Mouse (Mus musculus): ENCODE results near the gene Zfp219.

The Zfp219 gene

DNA sequence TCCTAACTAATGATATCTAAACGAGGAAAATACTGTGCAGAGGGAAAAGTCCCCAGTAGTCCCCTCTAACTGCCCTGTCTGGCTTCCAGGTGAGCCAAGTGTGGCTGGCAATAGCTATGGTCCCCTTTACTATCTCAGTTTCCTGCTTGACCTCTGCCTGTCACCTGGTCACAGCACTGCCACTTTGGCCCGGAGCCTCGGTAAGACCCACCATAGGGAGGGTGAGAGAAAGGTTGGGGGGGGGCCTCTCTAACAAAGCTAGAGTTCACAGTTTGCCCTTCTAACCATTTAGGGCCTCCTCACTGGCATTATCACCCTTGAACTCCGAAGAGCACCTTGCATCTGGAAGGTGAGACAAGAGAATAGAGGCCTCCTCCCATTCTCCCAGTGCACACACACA is 2.9 kb downstream of the Zfp219 start:
- DNase-seq: no peak

DNA sequence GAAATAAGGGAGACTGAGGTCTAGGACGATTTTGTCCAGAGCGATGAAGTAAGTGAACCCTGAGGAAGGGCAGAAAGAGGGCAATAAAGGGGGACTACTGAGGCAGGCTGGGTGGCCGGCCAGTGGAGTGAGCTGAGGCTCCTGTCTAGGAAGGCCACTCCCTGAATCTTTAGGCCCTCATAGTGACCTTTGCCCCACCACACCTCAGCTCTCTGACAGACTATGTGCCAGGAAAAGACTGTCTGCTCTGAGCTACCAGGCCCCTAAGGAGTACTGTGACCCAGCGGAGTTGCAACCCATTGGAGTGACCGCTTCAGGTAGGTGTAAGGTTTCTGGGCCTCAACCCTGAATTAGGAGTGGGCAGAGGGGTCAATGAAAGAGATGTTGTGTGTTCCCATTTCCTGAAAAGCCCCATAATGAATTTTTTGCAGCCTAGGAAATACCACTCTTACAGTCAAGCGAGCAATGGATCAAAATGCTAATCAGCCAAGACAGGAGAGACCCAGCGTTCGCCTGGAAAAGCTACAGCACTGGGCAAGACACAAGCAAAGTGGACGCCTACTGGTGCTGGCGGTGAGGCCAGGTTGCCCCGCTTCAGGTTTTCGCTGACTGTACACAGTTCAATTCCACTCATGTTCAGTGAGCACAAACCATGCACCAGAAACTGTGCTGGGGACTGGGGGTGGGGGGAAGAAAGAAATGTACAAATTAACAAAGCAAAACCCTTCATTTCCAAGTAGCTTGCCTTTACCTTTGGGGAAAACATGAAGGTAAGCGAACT is 3.7 kb downstream of the Zfp219 start:
- no peak for DNase-seq

DNA sequence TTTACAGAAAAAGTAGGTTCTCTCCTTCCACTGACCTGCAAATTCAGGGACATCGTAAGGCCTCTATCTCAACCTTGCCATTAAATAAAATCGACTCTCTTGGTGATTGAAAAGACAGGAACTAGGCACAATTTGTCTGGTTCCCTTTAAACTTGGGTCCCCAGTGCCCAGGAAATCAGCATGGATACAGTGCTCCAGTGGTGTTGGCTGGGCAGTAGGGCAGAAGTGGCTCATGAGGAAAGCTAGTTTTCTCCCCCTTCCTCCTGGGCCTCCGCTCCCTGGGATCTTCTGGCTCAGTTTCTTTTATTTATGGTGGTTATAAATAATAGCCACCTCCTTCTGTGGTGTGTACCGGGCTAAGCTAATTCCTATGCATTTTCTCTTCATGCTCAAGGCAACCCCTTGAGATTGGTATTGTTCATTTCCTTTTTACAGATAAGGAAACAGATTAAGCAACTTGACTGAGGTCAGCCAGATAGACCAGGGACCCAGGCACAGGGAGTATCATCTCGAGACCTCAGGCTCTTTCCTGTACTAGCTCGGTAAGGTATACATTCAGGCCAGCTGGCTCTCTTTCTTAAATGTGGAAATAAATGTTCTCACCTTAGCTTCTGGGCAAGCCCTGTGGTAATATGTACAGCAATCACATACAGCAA is 5.0 kb downstream of the Zfp219 start, which contains the start of gene Tmem253:
Gene Tmem253 (plus strand): TSS at position 214 of the 656 bp plus-strand sequence.
- no peak for DNase-seq

DNA sequence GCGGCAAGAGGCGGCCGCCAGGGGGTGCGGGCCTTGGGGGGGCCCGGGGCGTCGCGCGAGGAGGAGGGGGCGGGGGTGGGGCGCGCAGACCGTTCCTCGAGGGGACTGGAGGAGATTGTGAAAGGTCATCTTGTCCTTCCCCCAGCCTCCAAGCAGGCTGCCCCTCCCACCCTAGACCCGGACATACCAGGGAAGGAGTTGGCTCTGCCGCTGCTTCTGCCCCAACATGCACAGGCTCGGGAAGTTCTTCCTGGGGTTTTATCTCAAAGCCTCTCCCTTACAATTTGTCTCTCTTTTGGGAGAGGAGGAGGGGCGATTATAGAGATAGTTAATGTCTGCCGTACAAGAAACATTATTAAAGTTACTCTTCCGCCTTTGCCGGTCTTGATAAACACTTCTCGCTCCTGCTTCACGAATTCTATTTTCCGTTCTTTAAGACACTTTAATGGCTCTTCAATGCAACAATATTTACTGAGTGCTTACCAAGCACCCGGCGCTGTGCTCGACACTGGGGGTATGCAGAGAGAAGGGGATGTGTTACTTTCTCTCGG is 5.7 kb downstream of the Zfp219 start:
- DNase-seq: peak; percentile 85

DNA sequence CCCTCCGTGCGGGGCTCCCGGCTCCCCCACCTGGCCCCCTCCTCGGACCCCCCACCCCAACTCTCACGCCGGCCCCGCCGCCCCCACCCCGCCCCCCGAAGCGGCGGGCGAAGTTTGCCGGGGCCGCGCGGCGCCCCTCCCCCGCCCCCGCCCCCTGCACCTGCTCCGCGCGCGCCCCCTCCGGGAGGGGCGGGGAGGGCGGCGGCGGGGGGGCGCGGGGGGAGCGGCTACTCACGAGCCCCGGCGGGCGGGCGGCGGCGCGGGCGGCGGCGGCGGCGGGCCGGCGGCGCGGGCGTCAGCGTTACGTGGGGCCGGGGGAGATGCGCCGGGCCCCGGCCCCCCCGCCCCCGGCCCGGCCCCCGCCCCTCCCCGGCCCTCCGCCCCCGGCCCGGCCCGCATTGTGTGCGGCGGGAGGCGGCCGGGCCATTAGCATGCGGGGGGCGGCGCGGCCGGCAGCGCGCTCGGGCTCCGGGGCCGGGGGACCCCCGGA is 6.2 kb downstream of the Zfp219 start:
- DNase-seq: no peak

DNA sequence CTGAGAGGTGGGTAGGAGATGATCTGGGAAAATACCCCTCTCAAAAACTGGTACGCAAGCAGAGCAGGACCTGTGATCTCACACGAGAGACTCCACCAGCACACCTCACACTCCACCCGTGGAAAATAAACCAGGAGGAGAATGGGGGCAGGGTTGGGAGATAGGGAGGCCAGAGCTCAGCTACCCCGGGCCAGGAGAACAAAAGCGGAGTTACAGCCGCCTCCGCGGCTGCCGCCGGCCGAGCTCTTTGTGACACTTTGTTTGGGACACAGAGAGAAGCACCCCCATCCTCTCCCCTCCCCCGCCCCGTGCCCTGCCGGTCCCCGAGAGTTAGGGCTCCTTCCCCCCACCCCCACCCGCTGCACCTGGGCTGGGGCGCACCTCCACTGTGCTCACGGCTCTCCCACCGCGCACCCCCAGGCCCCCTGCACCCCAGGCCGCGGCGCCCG is 6.7 kb downstream of the Zfp219 start:
- peak; percentile 71 for DNase-seq

DNA sequence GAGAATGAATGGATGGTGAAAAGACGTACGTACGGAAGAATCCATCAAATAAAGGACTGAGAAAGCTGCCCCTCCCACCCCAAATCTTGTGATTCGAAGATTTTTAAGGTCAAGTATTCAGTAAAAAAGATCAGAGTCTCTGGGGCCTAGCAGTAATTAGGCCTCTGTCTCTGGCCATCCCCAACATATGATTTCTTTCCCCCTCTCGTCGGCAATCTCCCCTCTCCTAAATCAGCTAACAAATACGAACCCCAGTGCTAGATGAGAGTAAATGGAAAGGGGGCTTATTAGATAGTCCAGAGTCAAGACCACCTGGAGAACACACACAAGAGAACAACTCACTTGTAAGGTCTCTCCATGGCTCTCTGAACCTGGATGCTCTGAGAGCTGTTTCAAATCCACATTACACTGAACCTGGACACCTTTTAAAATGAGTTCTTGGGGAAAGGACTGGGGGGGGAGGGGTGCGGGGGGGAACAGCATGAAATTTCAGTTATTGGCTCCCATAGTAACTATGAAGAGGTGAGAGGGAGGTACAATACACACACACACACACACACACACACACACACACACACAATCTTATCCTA is 7.4 kb downstream of the Zfp219 start:
- no peak for DNase-seq

DNA sequence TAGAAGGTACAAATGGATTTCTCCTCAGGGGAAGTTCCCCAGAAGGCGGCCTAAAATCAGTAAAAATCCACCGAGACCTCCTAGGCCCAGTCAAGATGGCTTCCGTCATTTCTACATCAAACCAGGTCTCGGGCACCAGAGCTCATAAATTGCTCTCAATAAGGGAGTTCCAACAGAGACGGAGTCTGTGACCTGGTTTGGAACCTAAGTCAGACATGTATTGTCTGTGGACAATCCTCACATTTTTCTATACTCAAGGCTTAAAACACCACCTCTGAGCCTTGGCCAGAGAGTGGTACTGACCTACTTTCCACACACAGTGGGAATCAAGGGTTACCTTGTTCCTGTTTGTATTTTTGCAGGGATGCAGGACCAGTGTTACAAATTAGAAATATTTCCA is 8.0 kb downstream of the Zfp219 start:
- peak; percentile 41 for DNase-seq

DNA sequence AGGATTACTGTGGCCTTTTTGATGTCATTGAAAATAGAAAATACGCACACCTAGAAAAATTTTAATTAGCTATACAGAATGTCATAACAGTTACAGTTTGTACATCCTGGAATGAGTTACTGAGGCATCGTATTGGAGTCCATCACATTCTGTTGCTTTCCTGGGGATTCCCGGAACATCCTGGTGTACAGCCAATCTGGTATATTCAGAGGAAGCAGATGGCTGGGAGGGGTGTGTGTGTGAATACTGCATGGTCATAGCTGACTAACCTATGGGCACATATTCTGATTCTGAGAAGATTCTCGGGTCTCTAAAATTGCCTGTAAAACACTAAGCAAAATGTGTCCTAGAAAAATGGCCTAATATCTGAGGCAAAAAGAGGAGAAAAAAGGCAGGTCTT is 8.4 kb downstream of the Zfp219 start:
- DNase-seq: peak; percentile 38

DNA sequence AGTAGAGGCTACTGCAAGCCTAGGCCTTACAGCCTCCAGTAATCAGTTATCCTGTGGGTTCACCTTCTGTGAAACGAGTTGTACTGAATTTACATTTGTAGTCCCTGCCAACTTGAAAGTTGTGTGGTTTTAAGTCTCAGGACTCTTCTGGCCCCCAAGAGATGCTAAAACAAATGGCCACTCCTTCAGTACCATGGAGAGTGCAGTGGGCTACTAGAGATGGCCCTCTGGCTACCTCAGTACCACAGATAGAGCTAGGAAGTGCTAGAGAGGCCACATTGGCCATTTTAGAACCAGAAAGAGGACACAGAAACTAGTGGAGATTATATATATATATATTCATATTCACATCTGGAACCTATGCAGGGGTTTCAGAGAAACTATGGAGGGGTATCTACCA is 8.8 kb downstream of the Zfp219 start:
- DNase-seq: no peak

DNA sequence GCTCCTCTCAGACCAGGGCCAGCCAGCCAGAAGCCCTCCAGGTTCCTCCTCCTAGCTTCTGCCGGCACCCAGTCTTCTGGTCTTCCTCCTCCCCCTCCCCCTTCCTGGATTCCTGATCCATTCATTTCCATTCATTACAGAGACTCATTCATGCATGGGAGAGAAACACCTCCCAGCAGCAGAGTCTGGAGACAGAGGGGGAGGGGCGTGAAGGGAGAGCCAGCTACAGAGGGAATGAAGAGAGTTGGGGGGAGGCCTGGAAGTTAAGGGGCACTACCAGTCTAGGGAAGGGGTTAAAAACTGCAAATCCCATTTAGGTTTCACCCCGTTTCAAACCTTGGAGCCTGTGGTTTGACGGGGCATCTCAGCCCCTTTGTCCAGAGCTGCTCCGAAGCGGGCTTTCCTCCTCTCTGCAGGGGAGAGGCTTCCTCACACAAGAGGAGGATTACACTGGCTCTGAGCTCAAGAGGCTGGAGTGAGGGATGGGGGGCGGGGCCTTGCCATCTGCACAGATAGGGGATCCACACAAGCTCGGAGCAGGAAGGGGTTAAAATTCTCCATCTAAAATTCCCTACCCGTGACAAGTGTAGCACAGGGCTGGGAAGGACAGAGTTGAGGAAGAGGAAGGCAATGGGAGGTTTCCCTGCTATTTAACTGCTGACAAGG is 10.0 kb downstream of the Zfp219 start:
- DNase-seq: peak; percentile 97

DNA sequence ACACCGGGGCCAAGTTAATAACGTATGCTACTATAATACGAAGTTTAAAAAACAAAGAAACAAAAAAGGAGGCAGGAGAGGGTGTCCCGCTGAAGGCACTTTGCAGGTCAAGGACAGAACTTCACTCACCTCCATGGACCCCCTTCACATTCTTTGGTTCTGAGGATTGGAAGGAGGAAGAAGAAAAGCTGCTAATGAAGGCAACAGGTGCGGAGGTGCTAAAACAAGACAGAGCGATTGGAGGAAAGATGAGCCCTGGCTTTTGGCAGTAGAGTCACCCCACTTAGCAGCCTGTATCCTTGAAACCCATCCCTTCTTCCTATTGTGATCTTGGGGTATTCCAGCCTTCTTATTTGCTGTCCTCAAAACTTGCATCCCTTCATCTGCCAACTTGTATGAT is 10.7 kb downstream of the Zfp219 start:
- no peak for DNase-seq

DNA sequence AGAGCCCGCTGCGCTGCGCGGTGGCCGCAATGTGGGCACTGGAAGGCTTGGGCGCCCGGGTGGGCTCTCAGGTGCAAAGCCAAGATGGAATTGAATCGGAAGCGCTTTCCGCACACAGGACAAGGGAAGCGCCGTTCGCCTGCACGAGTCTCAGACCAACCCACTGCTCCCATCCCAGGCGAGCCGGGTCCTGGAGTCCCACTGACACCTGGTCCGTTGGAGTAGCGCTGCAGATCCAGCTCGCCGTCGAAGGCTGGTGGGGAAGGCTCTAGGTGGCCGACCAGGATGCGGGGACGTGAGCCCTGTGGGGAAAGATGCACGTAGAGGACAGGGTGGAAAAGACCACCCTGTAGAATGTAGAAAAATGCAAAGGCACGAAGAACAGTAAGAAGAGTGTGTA is 11.2 kb downstream of the Zfp219 start:
- no peak for DNase-seq

DNA sequence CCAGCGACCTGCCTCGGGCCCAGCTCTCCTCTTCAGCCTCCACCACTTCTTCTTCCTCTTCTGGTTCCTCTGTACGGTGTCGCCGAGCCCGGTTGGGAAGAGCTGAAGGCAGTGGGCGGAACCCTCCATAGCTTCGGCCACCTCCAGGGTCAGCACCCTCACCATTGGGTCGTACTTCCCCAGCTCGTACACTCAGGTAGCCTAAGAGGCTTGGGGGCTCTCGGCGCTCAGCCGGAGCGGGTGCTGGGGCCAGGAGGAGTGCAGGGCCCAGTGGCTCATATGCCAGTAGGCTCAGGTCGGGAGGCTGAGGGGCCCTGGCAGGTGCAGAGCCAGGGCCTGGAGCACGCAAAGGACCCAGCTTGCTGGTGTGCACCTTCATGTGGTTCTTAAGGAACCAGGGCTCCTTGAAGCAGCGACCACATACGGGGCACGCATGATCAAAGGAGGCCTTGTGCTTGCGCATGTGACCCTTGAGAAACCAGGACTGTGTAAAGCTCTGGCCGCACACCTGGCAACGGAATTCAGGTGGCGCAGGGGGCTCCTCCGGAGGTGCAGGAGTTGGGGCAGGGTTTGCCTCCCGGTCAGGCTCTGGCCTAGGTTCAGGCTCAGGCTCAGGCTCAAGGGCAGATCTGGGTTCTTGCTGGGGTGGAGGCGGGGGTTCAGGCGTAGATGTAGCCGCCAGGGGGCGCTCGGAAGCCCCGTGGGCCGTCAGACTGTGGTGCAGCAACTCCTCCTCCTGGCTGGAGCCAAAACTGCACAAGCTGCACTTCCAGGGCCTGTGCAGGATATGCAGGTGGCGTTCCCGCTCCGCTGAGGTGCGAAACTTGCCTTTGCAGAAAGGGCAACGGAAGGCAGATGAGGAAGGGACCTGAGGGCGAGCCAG is 12.0 kb downstream of the Zfp219 start:
- peak; percentile 92 for DNase-seq

DNA sequence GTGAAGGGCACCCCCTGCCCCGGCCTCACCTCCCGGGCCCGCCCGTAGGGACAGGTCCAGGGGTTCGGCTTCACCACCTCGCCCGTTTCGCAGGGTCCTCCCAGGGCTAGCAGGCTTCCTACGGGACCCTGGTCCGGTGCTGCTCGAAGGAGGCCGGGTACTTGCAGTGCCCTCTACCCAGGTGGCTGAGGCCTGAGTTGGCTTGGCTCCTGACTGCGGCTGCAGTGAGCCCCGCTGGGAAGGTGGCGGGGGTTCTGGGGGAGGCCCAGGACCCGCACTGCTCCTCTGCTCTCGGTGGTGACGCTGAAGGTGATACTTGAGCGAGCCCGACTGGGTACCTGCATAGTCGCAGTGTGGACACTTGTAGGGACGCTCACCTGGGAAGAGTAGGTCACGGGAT is 13.8 kb downstream of the Zfp219 start:
- DNase-seq: no peak

DNA sequence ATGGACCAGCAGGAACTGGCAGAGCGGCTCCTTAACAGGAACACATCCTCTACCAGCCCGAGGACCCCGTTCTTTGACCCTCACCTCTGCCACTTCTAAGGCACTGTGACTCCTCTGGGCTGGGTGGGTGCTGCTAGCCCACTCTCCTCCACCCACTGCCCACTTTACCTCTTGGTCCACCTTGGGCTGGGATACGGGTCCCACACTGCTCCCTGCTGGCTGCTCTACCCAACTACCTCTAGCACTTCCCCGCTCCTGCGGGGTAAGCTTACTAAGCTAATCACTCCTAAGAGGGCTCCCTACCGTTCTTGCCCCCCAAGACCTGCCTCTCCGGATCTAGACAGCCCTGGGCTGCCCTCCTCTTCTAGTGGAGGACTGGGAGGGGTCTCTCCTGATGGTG is 14.3 kb downstream of the Zfp219 start:
- no peak for DNase-seq

DNA sequence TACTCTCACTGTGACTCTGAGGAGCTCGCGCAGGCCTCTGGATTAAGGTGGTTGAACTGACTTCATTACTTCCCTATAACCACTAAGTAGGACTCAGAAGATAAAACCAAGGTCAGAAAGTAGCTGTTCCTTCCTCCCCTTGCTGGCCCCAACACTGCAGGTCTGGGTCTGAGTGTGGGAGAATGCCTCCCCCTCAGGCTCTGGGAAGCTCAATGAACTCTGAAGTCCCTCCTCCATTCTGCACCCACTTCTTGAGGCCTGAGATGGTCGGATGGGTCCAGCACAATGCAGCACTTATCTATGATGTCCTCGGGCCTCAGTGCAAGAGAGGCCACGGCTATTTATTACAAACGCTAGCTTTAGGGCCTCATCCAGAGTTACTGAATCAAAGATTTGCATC is 14.9 kb downstream of the Zfp219 start:
- no peak for DNase-seq

DNA sequence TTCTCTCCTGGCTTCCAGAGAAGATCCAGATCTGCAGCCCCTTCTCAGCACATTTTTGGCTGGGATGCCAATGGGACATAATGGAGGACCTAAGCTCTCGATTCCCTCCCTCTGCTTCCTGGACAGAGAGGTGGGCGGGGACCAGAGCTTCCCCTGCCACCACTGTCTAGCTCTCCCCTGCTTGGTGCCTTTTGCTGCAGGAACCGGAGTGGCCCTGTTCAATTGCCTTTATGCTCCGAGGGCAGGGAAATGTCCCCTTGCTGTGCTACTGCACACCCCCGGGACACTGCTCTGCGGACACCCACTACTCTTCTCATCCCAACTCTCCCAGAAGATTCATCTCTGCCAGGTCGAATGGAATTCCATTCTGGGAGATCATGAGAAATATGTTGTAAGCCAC is 15.4 kb downstream of the Zfp219 start:
- DNase-seq: no peak

DNA sequence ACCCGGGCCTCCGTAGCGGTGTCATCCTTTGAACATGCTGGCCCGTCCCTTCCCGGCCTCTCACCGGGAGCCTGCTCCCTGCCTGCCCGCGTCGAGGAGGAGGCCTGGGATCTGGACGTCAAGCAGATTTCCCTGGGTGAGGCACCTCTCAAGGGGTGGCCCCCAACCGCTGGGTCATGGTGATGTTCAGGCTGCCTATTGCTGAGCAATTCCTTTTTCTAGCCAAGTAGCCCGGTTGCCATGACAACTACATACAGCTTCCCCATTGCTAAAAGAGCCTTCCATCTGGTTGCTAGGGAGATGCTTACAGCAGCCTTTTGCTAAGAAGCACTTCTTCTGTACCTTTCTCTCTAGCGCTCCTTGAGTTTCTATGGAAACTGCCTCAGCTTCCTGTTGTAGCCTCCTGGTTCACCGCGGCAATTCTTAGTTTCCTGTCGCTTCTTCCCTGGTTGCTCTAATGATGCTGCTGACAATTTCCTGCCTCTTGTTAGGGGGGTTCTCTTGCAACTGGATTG is 16.5 kb downstream of the Zfp219 start:
- DNase-seq: peak; percentile 82

DNA sequence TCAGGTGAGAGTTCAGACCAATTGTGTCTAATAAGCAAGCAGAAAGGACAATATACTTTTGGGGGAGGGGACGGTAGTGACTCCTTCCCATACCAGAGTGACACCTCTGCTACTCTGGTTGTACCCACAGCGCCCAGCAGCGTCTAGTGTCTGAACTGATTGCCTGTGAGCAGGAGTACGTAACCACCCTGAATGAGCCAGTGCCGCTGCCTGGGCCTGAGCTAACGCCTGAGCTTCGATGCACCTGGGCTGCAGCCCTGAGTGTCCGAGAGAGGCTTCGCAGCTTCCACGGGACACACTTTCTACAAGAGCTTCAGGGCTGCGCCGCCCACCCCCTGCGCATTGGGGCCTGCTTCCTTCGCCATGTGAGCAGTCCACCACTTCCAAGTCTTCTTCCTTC is 23.1 kb downstream of the Zfp219 start:
- DNase-seq: no peak

DNA sequence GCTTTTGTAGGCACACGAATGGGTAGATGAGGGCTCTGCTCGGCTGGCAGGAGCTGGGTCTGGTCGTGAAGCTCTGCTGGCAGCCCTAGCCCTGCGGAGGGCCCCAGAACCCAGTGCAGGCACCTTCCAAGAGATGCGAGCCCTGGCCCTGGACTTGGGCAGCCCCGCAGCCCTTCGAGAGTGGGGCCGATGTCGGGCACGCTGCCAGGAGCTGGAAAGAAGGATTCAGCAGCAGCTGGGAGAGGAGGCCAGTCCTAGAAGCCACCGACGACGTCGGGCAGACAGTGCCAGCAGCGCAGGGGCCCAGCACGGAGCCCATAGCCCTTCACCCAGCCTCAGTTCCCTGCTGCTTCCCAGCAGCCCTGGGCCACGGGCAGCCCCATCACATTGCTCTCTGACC is 23.7 kb downstream of the Zfp219 start:
- no peak for DNase-seq

All from retina, postnatal 1 day (tissue).